Mouse (Mus musculus) urinary bladder, postnatal 36 days (tissue): ENCODE measurements around the gene Fam166a.
A peak's percentile ranks its signal among the peaks of the same experiment; 100 is the strongest.

Experiments
- DNase-seq, 2 experiments: peaks; one replicate each; pipeline ENCODE4 v3.0.0; 2022; ENCODE audit warnings: low spot score in 2 of 2, mixed read lengths in 1 of 2

The Fam166a gene

GRCm38 (mm10) chr2:25185625-25186574, 32.6 kb upstream of the Fam166a start:
- DNase-seq, result peak in 1 of 2 experiments; percentile 64

- no peak for DNase-seq
Measured at GRCm38 (mm10) chr2:25186575-25186930, 32.0 kb upstream of the Fam166a start.

- DNase-seq, result no peak
Measured at GRCm38 (mm10) chr2:25187841-25188240, 30.7 kb upstream of the Fam166a start.

- DNase-seq, result peak; percentile 74 to 85
Measured at GRCm38 (mm10) chr2:25193330-25193770, 25.2 kb upstream of the Fam166a start.

GRCm38 (mm10) chr2:25194006-25194405, 24.5 kb upstream of the Fam166a start:
- DNase-seq, result no peak

GRCm38 (mm10) chr2:25194486-25195171, 23.9 kb upstream of the Fam166a start:
- no peak for DNase-seq

- DNase-seq, result peak in 1 of 2 experiments; percentile 80
Measured at GRCm38 (mm10) chr2:25195211-25196156, 23.1 kb upstream of the Fam166a start.

- DNase-seq, result peak; percentile 79 to 83
Measured at GRCm38 (mm10) chr2:25196172-25196954, 22.2 kb upstream of the Fam166a start, which contains the start of gene Tor4a. Gene Tor4a, minus strand, starts transcription at chr2:25196886.

- no peak for DNase-seq
Measured at GRCm38 (mm10) chr2:25197191-25197590, 21.4 kb upstream of the Fam166a start.

GRCm38 (mm10) chr2:25197946-25198345, 20.6 kb upstream of the Fam166a start:
- DNase-seq, result no peak

- no peak for DNase-seq
Measured at GRCm38 (mm10) chr2:25200631-25201030, 17.9 kb upstream of the Fam166a start.

- no peak for DNase-seq
Measured at GRCm38 (mm10) chr2:25203631-25204214, 14.8 kb upstream of the Fam166a start.

GRCm38 (mm10) chr2:25207593-25207992, 11.0 kb upstream of the Fam166a start:
- DNase-seq, result no peak

GRCm38 (mm10) chr2:25210686-25211085, 7.9 kb upstream of the Fam166a start:
- no peak for DNase-seq

- DNase-seq, result peak; percentile 89 to 92
Measured at GRCm38 (mm10) chr2:25211121-25211670, 7.3 kb upstream of the Fam166a start, which contains the start of gene Nelfb. Gene Nelfb, minus strand, starts transcription at chr2:25211489.

- no peak for DNase-seq
Measured at GRCm38 (mm10) chr2:25213266-25213865, 5.2 kb upstream of the Fam166a start.

- DNase-seq, result no peak
Measured at GRCm38 (mm10) chr2:25214444-25214843, 4.1 kb upstream of the Fam166a start, which contains the start of gene Stpg3. Gene Stpg3, minus strand, starts transcription at chr2:25214637.

- no peak for DNase-seq
Measured at GRCm38 (mm10) chr2:25217666-25218065, 879 bp upstream of the Fam166a start.

GRCm38 (mm10) chr2:25221331-25221772, 2.8 kb downstream of the Fam166a start:
- no peak for DNase-seq
